Mouse (Mus musculus) adrenal gland, adult 2 months (tissue): Measurements from ENCODE around the gene Klc3. TPM values are rescaled to one million over a fixed set of nuclear protein-coding genes. Genes with fewer than 3 reads are reported as not detected.

Source experiments
- DNase-seq: peaks from one replicate; pipeline ENCODE4 v3.0.0; 2021
- long read RNA-seq: library from polyadenylated mRNA; stranded (forward); transcript quantifications from one replicate; pipeline ENCODE4 v2.0.0, GENCODE M21; 2021
- polyA plus RNA-seq: library from polyadenylated mRNA; depleted of rRNA; stranded (reverse); fragments of >200 nt; gene quantifications from 2 replicates; pipeline ENCODE4 v1.2.3, GENCODE M21; 2012; rRNA removed
- total RNA-seq, 2 experiments: library from RNA; stranded (reverse); gene quantifications; 2 replicates each; pipeline ENCODE4 v1.2.3; 2021

The Klc3 gene
- total RNA-seq (1 to 10 TPM in 1 of 2 experiments, under 1 TPM in 1; 0.98 to 5.2 TPM), polyA plus RNA-seq (1.3 and 3.7 TPM in 2 replicates)
- long read RNA-seq, transcript Klc3-204 (13 exons, 1,849 nt) = major isoform, 6 of 6 reads
- long read RNA-seq, partial matches to known transcripts = 0 of 6 reads
- long read RNA-seq, other reads (novel, unspliced or antisense) = 0 of 6 reads

GRCm38 (mm10) chr7:19403731-19404296 lies at the start of gene Klc3:
Klc3 (minus strand) TSS chr7:19404104.
- peak; percentile 68 for DNase-seq

- no peak for DNase-seq
Measured at GRCm38 (mm10) chr7:19449165-19449564, 45.3 kb upstream of the Klc3 start.

GRCm38 (mm10) chr7:19447689-19448088 lies 43.8 kb upstream of the Klc3 start:
- DNase-seq = no peak

- DNase-seq = no peak
Measured at GRCm38 (mm10) chr7:19444801-19445200, 40.9 kb upstream of the Klc3 start.

GRCm38 (mm10) chr7:19443344-19443743 lies 39.4 kb upstream of the Klc3 start:
- peak; percentile 84 for DNase-seq

- DNase-seq = no peak
Measured at GRCm38 (mm10) chr7:19441448-19442091, 37.7 kb upstream of the Klc3 start.

- DNase-seq = no peak
Measured at GRCm38 (mm10) chr7:19437048-19437447, 33.1 kb upstream of the Klc3 start.

- DNase-seq = no peak
Measured at GRCm38 (mm10) chr7:19436276-19436675, 32.4 kb upstream of the Klc3 start.

- no peak for DNase-seq
Measured at GRCm38 (mm10) chr7:19432475-19432874, 28.6 kb upstream of the Klc3 start.

- DNase-seq = no peak
Measured at GRCm38 (mm10) chr7:19430402-19430801, 26.5 kb upstream of the Klc3 start.

GRCm38 (mm10) chr7:19429726-19430125 lies 25.8 kb upstream of the Klc3 start:
- no peak for DNase-seq

GRCm38 (mm10) chr7:19427999-19428650 lies 24.2 kb upstream of the Klc3 start:
- DNase-seq = no peak

GRCm38 (mm10) chr7:19426888-19427287 lies 23.0 kb upstream of the Klc3 start:
- DNase-seq = no peak

GRCm38 (mm10) chr7:19426349-19426748 lies 22.4 kb upstream of the Klc3 start:
- DNase-seq = no peak

GRCm38 (mm10) chr7:19424051-19424450 lies 20.1 kb upstream of the Klc3 start:
- peak; percentile 38 for DNase-seq

- no peak for DNase-seq
Measured at GRCm38 (mm10) chr7:19423083-19423482, 19.2 kb upstream of the Klc3 start.

GRCm38 (mm10) chr7:19420821-19421636 lies 17.1 kb upstream of the Klc3 start:
- DNase-seq = peak; percentile 95

GRCm38 (mm10) chr7:19420121-19420520 lies 16.2 kb upstream of the Klc3 start:
- DNase-seq = no peak

GRCm38 (mm10) chr7:19416590-19416989 lies 12.7 kb upstream of the Klc3 start:
- DNase-seq = no peak

GRCm38 (mm10) chr7:19413525-19413924 lies 9.6 kb upstream of the Klc3 start:
- no peak for DNase-seq

GRCm38 (mm10) chr7:19411783-19412182 lies 7.9 kb upstream of the Klc3 start:
- peak; percentile 45 for DNase-seq

GRCm38 (mm10) chr7:19410766-19411344 lies 7.0 kb upstream of the Klc3 start:
- peak; percentile 86 for DNase-seq
